Mouse (Mus musculus) T-helper 1 cell (primary cell): ENCODE results near the gene Opn1sw.

Experiments
- in situ Hi-C: fragments of 300-600 bp; cut with MboI, MseI; formaldehyde crosslinking; loops from one replicate; pipeline ENCODE4 v1.15.1; 2025; ENCODE audit warnings: high pct_unique_total_duplicates

Opn1sw gene

GRCm38 (mm10) chr6:29347189-29347588 lies 41.1 kb downstream of the Opn1sw start:
- in situ Hi-C loops = loop anchor here (10.0 kb wide), 1 partner anchor 122 kb away; no protein-coding TSS in a partner anchor

GRCm38 (mm10) chr6:29346512-29346911 lies 41.8 kb downstream of the Opn1sw start:
- in situ Hi-C loops = loop anchor here (10.0 kb wide), 1 partner anchor 122 kb away; no protein-coding TSS in a partner anchor

GRCm38 (mm10) chr6:29329514-29329913 lies 58.8 kb downstream of the Opn1sw start:
- in situ Hi-C loops = no loop called here

- in situ Hi-C loops = no loop called here
Observed at GRCm38 (mm10) chr6:29326961-29327360, 61.3 kb downstream of the Opn1sw start.
